Mouse (Mus musculus): ENCODE data around the gene 1110008L16Rik. TPM values are rescaled to one million over a fixed set of nuclear protein-coding genes. Genes with fewer than 3 reads are reported as not detected.
"Not testable (repeated sequence)": the region's sequence is repeated elsewhere in the genome, so short reads cannot be mapped to it uniquely, and the experiment has no call there.

1110008L16Rik gene
- polyA plus RNA-seq, 1 experiment from 2014 or later = 14.1 TPM

GRCm38 (mm10) chr12:55309501-55309900 is 10.1 kb downstream of the 1110008L16Rik start:
- no peak for ATAC-seq (ENCODE audit: low FRiP score)
- WGBS = 70% methylated on average over 8 of the region's 8 CpGs

DNA sequence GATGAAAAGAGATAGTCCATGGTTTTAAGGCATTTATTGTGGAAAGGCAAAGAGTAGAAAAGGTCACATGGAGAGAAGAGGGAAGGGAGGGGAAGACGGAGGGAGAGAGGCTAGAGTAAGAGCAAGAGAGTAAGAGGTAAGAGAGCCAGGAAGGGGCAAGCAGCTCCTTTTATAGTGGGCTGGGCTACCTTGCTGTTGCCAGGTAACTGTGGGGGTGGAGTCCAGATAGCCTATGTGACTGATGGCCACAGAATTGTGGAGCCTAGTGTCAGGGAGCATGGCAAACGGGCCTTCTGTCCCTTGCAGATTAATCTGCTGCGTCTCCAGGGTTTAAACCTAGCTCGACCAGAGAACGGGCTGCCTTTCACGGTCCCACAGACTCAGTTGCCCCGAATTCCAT is 12.5 kb downstream of the 1110008L16Rik start:
- whole genome bisulfite sequencing = 82% methylated on average over 7 of the region's 7 CpGs

More at GRCm38 (mm10) chr12:55309501-55309900, 10.1 kb downstream of the 1110008L16Rik start:
- Histone ChIP-seq H3K36me3 (replicated peaks) (peaks cover 17% of the 10 kb centered on the region; the same call in 1 of the 2 replicates), H3K27ac (no peak overlapping the region), H3K9ac (no peak overlapping the region), H3K4me1 (no peaks in the 10 kb centered on the region), H3K4me3 (replicated peaks) (no peak overlapping the region), H3K27me3 (no peaks in the 10 kb centered on the region), H3K9me3 (no peaks in the 10 kb centered on the region), H3K4me2 (no peak overlapping the region)

DNA sequence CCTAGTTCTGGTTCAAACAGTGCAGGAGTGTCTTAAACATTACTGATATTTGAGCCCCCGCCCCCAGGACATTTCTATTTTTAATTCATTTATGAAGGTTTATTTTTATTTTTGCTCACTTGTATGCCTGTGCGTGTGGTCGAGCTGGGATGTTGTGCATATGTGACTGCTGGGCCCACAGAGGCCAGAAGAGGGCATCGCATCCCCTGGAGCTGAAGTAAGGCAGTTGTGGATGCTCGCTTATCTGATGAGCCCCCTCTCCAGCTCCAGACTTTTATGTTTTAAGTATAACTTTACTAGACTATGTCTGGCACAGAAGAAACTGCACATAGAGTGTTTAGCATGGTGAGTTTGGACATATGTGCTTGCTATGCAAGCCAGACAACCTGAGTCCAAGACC is 14.5 kb downstream of the 1110008L16Rik start:
- Histone ChIP-seq H3K27ac (no peak overlapping the region), H3K9ac (no peak overlapping the region), H3K27me3 (no peaks in the 10 kb centered on the region), H3K9me3 (no peaks in the 10 kb centered on the region), H3K4me1 (no peaks in the 10 kb centered on the region), H3K36me3 (replicated peaks) (0 out of 2 replicates have a peak, but pooled peaks cover 9% of the 10 kb centered on the region), H3K4me2 (no peak overlapping the region), H3K4me3 (replicated peaks) (no peak overlapping the region)
- 88% methylated on average over 5 of the region's 5 CpGs for WGBS
- no peak for ATAC-seq (ENCODE audit: low FRiP score)

More for the DNA sequence above, 12.5 kb downstream of the 1110008L16Rik start:
- no peak overlapping the region for H3K4me2 ChIP-seq
- no peak overlapping the region for H3K27ac ChIP-seq
- no peak overlapping the region for H3K9ac ChIP-seq
- no peaks in the 10 kb centered on the region for H3K4me1 ChIP-seq
- 0 out of 2 replicates have a peak, but pooled peaks cover 13% of the 10 kb centered on the region for H3K36me3 ChIP-seq (replicated peaks)
- H3K9me3 ChIP-seq = no peaks in the 10 kb centered on the region
- H3K4me3 ChIP-seq (replicated peaks) = no peak overlapping the region
- H3K27me3 ChIP-seq = no peaks in the 10 kb centered on the region
- no peak for ATAC-seq (ENCODE audit: low FRiP score)

GRCm38 (mm10) chr12:55315192-55315591 is 15.8 kb downstream of the 1110008L16Rik start:
- no peaks in the 10 kb centered on the region for H3K9me3 ChIP-seq
- H3K4me2 ChIP-seq = no peak overlapping the region
- no peak overlapping the region for H3K27ac ChIP-seq
- 0 out of 2 replicates have a peak, but pooled peaks cover 6% of the 10 kb centered on the region for H3K36me3 ChIP-seq (replicated peaks)
- no peaks in the 10 kb centered on the region for H3K27me3 ChIP-seq
- H3K4me1 ChIP-seq = no peaks in the 10 kb centered on the region
- no peak overlapping the region for H3K9ac ChIP-seq
- no peak for ATAC-seq (ENCODE audit: low FRiP score)
- WGBS = 53% methylated on average over 5 of the region's 5 CpGs
- H3K4me3 ChIP-seq (replicated peaks) = no peak overlapping the region

- H3K27ac ChIP-seq = no peak overlapping the region
Measured at GRCm38 (mm10) chr12:55321642-55322291, 22.4 kb downstream of the 1110008L16Rik start.

DNA sequence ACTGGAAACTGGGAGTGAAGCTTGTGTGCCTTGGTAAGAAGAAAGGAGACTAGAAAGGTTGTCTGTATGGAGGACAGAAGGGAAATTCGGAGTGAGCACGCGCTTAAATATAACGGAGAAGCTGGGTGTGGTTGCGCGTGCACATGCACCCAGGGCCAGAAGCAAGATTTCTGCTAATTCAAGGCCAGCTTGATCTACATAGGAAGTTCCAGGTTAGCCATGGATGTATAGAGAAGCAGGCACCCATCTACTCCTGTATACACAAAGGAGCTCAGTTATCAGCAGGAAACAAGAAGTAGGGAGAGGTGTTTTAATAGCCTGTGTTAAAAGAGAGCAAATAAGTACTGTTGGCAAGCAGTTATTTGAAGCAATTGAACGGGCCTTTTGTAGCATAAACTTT is 26.3 kb downstream of the 1110008L16Rik start:
- Histone ChIP-seq H3K4me1 (no peaks in the 10 kb centered on the region), H3K4me3 (replicated peaks) (no peak overlapping the region), H3K9ac (no peak overlapping the region), H3K9me3 (no peaks in the 10 kb centered on the region), H3K27me3 (no peaks in the 10 kb centered on the region), H3K36me3 (replicated peaks) (peaks cover 4% of the 10 kb centered on the region), H3K4me2 (no peak overlapping the region), H3K27ac (no peak overlapping the region)
- WGBS = 97% methylated on average over 7 of the region's 7 CpGs
- no peak for ATAC-seq (ENCODE audit: low FRiP score)

More at GRCm38 (mm10) chr12:55321642-55322291, 22.4 kb downstream of the 1110008L16Rik start:
- 0 out of 2 replicates have a peak, but pooled peaks cover 2% of the 10 kb centered on the region for H3K36me3 ChIP-seq (replicated peaks)
- 79% methylated on average over 18 of the region's 18 CpGs for WGBS
- no peaks in the 10 kb centered on the region for H3K9me3 ChIP-seq
- H3K4me2 ChIP-seq = no peak overlapping the region
- no peaks in the 10 kb centered on the region for H3K4me1 ChIP-seq
- no peaks in the 10 kb centered on the region for H3K27me3 ChIP-seq
- no peak overlapping the region for H3K4me3 ChIP-seq (replicated peaks)
- ATAC-seq (ENCODE audit: low FRiP score) = no peak
- H3K9ac ChIP-seq = no peak overlapping the region

DNA sequence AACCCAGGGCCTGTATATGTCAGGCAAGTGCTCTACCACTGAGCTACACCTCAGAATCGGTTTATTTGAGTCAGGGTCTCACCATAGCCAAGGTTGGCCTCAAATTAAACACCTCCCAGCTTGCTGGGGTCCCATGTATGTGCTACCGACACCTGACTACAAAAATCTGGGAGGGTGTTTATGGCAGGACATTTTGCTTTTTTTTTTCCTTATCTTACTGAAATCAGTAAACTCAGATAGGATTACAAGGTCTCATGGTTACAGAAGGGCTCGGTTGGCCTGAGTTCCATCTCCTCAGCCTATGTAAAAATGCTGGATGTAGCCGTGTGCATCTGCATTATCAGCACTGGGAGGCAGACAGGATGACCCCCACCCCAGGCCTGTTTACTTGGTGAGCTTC is 29.4 kb downstream of the 1110008L16Rik start:
- Histone ChIP-seq H3K36me3 (replicated peaks) (peaks cover 7% of the 10 kb centered on the region), H3K27me3 (no peaks in the 10 kb centered on the region), H3K9ac (no peak overlapping the region), H3K27ac (no peak overlapping the region), H3K4me3 (replicated peaks) (no peak overlapping the region), H3K4me2 (no peak overlapping the region), H3K9me3 (no peaks in the 10 kb centered on the region), H3K4me1 (no peaks in the 10 kb centered on the region)
- 85% methylated on average over 4 of the region's 4 CpGs for WGBS
- ATAC-seq (ENCODE audit: low FRiP score) = no peak

GRCm38 (mm10) chr12:55329351-55329750 is 30.0 kb downstream of the 1110008L16Rik start:
- Histone ChIP-seq H3K9me3 (no peaks in the 10 kb centered on the region), H3K4me2 (no peak overlapping the region), H3K9ac (no peak overlapping the region), H3K4me1 (no peaks in the 10 kb centered on the region), H3K27me3 (no peaks in the 10 kb centered on the region), H3K27ac (no peak overlapping the region), H3K4me3 (replicated peaks) (no peak overlapping the region), H3K36me3 (replicated peaks) (peaks cover 7% of the 10 kb centered on the region)
- 94% methylated on average over 7 of the region's 7 CpGs for WGBS
- ATAC-seq (ENCODE audit: low FRiP score) = no peak

GRCm38 (mm10) chr12:55333662-55334061 is 34.3 kb downstream of the 1110008L16Rik start:
- Histone ChIP-seq H3K27ac (no peak overlapping the region), H3K4me3 (replicated peaks) (no peak overlapping the region), H3K9me3 (no peaks in the 10 kb centered on the region), H3K4me2 (no peak overlapping the region), H3K27me3 (no peaks in the 10 kb centered on the region), H3K36me3 (replicated peaks) (peaks cover 7% of the 10 kb centered on the region; the same call in 1 of the 2 replicates), H3K4me1 (no peaks in the 10 kb centered on the region), H3K9ac (no peak overlapping the region)
- ATAC-seq (ENCODE audit: low FRiP score) = no peak
- 92% methylated on average over 7 of the region's 7 CpGs for WGBS

DNA sequence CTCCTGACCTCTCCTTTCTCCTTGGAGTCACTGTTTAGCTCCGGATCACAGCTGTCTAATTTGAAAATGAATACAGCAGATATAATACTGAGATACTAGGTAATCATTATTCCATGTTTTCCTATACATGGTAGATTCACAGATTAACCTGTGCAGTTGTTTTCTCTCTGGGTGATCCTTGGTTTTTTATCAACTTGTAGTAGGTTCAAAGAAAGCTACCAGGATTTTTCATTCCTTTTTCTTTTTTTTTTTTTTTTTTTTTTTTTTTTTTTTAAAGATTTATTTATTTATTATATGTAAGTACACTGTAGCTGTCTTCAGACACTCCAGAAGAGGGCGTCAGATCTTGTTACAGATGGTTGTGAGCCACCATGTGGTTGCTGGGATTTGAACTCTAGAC is 39.1 kb downstream of the 1110008L16Rik start:
- not testable (repeated sequence) for H3K9ac ChIP-seq; H3K27ac ChIP-seq; H3K9me3 ChIP-seq; H3K4me3 ChIP-seq (replicated peaks); H3K4me1 ChIP-seq; H3K27me3 ChIP-seq; ATAC-seq (ENCODE audit: low FRiP score); H3K36me3 ChIP-seq (replicated peaks); H3K4me2 ChIP-seq
- WGBS = 91% methylated on average over 1 of the region's 2 CpGs

- not testable (repeated sequence) for H3K4me3 ChIP-seq (replicated peaks); H3K9me3 ChIP-seq; H3K27ac ChIP-seq; H3K4me1 ChIP-seq; H3K36me3 ChIP-seq (replicated peaks); H3K9ac ChIP-seq; H3K4me2 ChIP-seq; ATAC-seq (ENCODE audit: low FRiP score); H3K27me3 ChIP-seq
- WGBS = 91% methylated on average over 1 of the region's 1 CpGs
Measured at GRCm38 (mm10) chr12:55343045-55343444, 43.7 kb downstream of the 1110008L16Rik start.

DNA sequence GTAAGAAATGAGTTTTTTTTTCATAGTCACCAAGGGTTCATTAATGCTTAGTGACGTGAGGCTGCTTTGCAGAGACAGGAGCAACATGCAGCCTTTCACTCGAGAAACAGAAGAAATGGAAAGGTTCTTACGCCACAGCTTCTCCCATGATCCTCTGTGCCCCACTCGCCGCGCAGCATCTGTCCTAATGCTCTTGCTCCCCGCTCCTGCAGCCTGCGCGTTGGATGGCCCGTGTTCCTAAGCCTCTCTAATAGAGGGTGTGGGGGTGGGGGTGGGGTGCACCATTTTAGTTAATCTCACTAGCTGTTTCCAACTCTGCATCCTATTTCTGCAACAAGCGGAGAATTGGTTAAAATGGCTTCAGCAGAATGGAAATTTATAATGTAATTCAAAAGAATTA is 44.6 kb downstream of the 1110008L16Rik start:
- Histone ChIP-seq H3K4me3 (replicated peaks) (no peak overlapping the region), H3K9me3 (no peaks in the 10 kb centered on the region), H3K9ac (no peak overlapping the region), H3K27ac (no peak overlapping the region), H3K4me2 (no peak overlapping the region), H3K36me3 (replicated peaks) (no peaks in the 10 kb centered on the region), H3K27me3 (no peaks in the 10 kb centered on the region), H3K4me1 (no peaks in the 10 kb centered on the region; the same call in 1 of the 2 replicates)
- WGBS = 80% methylated on average over 11 of the region's 11 CpGs
- ATAC-seq (ENCODE audit: low FRiP score) = no peak

- H3K9ac ChIP-seq = no peak overlapping the region
- H3K9me3 ChIP-seq = no peaks in the 10 kb centered on the region
- no peaks in the 10 kb centered on the region for H3K27me3 ChIP-seq
- 87% methylated on average over 13 of the region's 13 CpGs for WGBS
- ATAC-seq (ENCODE audit: low FRiP score) = no peak
- H3K4me2 ChIP-seq = no peak overlapping the region
- H3K4me1 ChIP-seq = no peaks in the 10 kb centered on the region; the same call in 1 of the 2 replicates
- no peak overlapping the region for H3K4me3 ChIP-seq (replicated peaks)
- H3K27ac ChIP-seq = no peak overlapping the region
- no peaks in the 10 kb centered on the region for H3K36me3 ChIP-seq (replicated peaks)
Measured at GRCm38 (mm10) chr12:55344583-55344982, 45.2 kb downstream of the 1110008L16Rik start.
